Mouse (Mus musculus): ENCODE data around the gene Dlx3.

Gene Dlx3

DNA sequence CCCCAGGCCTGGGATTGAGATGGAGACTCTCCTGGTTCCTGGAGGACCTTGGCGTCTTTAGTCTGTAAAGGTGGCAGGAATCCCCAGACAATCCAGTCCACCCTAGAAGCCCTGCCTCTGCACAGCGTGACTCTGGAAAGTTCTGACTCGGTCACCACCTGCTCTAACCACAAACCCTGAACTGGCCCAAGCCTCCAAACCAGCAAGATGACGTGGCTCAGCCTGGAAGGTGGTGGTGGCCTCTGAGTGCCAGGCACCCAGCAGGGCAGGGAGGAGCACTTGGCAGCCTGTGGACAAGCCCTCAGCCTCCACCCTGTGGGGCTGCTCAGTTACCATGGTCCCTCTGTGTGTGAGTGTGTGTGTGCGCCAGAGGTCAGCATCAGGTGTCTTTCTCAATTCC lies 38.0 kb downstream of the Dlx3 start:
- no peak for DNase-seq

DNA sequence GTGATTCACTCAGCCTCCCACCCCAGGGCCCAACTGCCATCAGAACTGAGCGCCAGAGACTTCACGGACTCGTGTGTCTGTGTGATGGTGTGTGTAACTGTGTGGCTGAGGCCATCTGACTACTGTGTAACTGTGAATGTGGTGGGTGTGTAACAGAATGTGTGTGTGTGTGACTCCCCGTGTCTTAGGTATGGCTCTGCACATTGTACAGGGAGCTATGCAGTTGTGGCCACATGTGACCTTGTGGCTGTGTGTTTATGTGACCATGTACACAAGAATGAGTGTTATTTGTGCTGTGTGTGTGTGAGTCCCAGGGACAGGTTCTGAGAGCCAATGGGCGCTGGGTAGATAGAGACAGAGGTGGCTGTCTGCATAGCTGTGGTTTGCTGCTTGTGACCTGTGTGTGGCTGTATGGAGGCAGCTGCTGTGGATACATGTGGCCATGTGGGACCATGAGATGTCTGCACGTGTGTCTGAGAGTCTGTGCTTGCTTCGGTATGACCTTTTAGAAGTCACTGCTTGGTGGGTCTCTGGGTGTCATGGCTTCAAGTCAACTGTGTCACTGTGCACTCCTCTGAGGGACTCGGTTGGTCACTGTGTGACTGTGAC lies 39.9 kb downstream of the Dlx3 start:
- no peak for DNase-seq

DNA sequence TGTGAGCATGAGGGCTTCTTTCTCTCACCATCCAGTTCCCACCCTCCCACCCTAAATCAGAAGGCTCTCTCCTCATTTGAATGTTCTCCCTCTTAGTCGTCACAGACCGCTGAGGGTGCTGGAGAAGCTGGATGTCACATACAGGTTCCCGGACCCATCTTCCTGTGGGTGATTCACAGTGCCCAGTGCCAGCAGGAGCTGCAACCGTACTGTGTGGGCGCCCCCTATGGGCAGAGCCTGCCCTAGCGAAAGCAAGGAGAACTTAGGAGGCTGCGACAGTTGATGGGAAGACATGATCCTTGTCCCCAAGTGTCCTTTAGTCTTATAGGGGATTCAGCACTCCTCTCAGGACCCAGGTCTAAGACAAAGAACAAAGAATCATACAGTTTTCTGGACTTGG lies 40.8 kb downstream of the Dlx3 start:
- DNase-seq = no peak

DNA sequence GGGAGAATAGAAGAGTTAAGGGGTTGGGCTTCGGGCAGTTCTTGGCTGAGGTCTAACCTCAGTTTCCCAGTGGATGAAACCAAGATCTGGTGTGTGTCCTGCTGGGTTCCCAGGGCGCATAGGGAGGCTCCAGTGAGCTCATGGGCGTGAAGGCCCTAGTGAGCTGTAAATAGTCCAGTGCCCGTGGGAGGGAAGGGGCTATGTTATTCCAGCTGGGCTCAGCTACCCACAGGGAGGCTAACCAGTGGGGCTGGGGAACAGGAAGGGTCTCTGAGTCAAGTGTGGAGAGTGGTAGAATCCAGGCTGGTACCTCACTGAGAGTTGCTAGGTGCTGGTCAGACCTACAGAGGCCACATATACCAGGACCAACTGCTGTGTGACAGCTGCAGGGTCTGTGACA lies 41.8 kb downstream of the Dlx3 start:
- no peak for DNase-seq

DNA sequence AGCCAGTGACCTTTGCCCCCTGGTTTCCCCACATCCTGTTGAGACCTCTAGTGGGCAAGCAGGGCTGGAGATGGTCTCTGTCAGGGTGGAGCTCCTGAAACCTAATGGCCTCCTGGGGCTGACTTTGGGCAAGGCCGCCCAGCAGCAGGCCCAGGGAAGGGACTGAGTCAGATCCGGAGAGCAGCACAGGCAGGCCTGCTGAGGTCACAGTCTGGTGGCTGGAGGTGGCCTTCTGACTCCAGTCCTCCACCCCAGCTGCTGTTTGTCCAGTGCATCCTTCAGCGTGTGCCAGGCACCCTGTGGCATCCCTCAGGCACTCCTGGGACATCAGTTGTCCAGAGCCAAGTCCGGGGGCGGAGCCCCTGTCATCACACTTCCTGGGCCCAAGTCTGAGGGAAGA lies 45.9 kb downstream of the Dlx3 start:
- no peak for DNase-seq
